Mouse (Mus musculus) G1E-ER4 (cell line): ENCODE measurements at regions not wholly inside any gene's neighbourhood (a gene's known extent, or its start where the extent isn't known, plus 50 kb on each side); places are given as distances from the start of the nearest gene placed in this dataset.
A peak's percentile ranks its signal among the peaks of the same experiment; 100 is the strongest.

ENCODE experiments used
- GATA1 ChIP-seq: IDR thresholded peaks from one replicate; pipeline ENCODE4 v1.8.0; 2012; ENCODE audit warnings: low read length, inconsistent platforms

DNA sequence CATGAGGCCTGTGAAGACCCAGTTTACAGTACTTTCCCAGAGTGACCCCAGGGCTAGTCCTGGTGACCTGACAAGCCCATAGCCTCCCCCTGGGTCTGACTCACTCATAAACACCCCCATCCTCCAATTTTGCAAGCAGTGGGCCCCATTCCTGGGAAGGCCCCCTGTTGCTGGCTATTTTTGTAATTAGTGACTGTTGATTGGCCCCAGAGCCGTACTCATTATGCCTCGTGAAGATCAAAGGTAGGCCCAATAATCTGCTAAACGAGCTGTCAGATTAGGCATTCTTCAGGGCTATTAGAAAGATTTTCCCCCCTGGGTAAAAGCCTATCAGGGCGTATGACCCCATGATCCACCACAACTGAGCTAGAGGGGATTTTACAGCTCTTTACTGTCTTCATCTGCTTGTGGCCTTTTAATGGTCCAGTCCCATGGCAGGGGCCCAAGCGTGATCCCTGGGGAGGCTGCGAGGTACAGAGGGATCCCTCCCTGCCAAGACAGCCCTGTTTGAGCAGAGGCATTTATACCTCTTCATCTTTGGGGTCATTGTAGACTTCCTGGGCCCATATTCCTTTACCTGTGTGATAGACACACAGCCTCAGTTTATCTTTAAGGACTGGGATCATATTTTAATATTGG lies 80.1 kb upstream of the Haao start:
- TF ChIP-seq GATA1 = no peak

DNA sequence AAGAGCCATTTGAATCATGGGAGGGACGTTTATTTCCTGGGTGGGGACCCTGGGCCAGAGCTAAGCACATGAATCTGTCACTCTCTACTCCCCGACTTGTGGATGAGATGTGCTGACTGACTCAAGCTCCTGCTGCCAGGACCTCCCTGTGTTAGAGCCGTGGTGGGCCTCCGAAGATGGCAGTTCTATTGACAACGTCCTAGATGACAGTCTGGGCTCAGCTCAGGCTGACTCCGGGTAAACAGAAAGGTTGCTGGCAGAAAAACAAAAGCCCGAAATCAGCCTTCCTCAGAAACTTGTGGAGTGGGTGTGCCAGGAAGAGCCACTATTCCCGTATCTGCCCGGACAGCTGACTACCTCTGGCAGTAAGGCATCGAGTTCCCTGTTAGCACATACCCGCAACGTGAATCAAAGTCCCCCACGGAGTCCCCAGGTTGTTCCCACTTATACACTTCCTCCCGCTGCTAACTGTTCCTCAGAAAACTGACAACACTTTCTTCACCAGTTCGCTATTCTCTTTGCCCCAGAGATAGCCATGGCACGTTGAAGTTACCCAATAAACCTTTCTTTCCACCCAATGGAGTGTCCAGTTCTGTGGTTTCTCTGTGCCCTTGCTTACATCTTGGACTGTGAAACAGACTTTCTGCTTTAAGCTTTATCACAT lies 76.6 kb upstream of the Haao start:
- TF ChIP-seq GATA1 = no peak

DNA sequence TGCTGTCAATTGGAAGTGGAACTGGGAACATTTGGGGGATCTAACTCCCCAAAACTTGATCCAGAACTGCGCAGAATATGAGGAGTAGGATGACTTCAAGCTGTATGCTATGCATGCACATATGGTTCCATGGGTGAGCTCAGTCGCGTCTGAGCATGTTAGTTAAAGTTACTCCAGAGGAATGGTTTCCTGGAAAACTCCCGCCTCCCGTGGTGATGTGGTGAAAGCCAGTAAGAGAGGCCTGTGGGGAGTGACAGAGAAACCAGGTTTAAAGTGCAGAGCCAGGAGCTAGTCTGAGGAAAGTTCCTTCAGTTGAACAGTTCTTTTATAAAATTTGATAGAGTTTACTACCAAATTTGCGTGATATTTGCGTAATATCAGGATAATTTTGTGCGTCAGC lies 73.1 kb upstream of the Haao start:
- TF ChIP-seq GATA1 = no peak

- TF ChIP-seq GATA1 = no peak
These were observed 72.5 kb upstream of the Haao start for GRCm38 (mm10) chr17:83920225-83920624.

GRCm38 (mm10) chr17:83918413-83919139 lies 70.8 kb upstream of the Haao start:
- TF ChIP-seq GATA1 = no peak

DNA sequence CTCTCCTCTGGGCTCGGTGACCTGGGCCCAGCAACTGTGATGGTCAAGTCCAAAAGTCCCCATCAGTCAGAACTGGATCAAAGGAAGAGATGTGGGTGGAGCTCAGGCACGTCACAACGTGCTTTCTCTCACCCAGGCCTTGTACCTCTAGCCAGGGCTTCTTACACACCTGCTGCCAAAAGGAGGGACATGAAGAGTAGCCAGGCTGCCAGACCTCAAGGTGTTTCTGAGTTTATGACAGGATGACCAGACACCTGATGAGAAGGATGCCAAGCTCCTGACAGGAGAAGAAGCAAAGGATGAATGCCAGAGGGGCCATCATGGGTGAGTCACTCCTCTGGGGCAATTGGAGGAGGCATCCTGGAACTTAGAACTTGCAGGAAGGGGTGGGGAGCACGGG lies 70.0 kb upstream of the Haao start:
- TF ChIP-seq GATA1 = no peak

DNA sequence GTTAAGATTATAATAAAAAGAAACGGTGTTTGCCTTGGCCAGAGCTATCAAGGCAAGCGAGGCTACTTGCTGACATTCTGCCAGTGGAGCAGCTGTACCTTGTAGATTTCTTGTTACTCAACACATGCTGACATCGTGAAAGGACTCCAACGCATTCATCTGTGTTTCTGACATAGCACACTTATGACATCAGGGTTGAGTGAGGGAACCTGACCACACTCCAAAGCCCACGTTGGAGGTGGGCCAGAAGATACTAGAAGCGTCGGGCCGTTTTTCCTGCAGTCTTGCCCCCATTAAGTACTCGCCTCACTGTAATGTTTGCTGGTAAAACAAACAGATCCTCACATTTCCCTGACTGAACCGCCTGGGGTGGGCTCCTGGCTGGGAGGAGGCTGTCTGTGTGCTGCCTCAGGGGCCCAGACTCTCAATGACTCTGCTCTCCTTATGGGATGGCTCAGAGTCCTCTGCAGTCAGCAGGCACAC lies 69.0 kb upstream of the Haao start:
- TF ChIP-seq GATA1 = no peak

DNA sequence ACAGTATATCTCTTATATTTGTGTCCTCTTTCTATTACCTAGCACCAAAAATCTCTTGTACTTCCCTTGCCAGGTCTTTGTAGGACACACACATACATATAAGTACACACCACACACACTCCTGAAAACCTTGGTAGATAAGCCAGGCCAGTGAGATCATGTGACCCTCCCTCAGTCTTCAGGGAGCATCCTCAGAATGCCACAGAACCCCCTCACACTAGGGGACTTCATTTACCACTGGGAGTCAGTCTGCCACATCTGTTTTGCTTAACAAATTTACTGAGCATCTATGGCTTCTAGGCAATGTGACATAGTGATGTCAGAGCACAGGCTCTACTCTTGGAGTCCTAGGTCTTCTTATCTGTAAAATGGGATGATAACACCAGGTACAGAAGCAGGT lies 67.3 kb upstream of the Haao start:
- TF ChIP-seq GATA1 = no peak

DNA sequence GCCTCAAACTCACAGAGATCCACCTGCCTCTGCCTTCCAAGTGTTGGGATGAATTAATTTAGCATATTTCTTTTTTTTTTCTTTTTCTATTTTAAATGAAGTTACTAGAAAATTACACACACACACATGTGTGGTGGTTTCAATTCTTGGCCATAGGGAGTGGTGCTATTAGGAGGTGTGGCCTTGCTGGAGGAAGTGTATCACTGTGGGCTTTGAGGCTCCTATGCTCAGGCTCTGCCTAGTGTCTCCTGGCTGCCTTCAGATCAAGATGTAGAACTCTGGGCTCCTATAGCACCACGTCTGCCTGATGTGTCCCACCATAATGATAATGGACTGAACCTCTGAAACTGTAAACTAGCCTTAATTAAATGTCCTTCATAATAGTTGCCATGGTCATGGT lies 66.8 kb upstream of the Haao start:
- no peak for TF ChIP-seq GATA1

GRCm38 (mm10) chr17:83913711-83914415 lies 66.1 kb upstream of the Haao start:
- no peak for TF ChIP-seq GATA1

GRCm38 (mm10) chr17:83912421-83912820 lies 64.7 kb upstream of the Haao start:
- TF ChIP-seq GATA1 = no peak

- TF ChIP-seq GATA1 = no peak
These were observed 61.0 kb upstream of the Haao start for GRCm38 (mm10) chr17:83908811-83909210.

DNA sequence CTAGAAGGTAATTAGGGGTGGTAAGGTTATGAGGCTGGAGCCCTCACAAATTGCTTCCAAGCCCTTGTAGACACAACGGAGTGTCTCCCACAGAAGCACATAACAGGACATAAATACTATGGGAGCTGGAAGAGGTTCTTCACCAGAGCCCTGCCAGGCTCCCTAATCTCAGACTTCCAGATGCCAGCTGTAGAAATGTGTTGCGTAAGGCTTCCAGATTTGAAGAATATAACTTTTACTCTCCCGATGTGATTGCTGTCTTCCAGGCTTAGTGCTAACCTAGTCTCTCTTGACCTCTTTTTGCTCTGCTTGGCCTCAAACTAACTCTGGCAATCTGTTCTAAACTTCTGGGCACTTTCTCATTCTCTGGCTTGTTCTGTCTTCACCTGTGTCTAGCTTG lies 59.8 kb upstream of the Haao start:
- no peak for TF ChIP-seq GATA1

DNA sequence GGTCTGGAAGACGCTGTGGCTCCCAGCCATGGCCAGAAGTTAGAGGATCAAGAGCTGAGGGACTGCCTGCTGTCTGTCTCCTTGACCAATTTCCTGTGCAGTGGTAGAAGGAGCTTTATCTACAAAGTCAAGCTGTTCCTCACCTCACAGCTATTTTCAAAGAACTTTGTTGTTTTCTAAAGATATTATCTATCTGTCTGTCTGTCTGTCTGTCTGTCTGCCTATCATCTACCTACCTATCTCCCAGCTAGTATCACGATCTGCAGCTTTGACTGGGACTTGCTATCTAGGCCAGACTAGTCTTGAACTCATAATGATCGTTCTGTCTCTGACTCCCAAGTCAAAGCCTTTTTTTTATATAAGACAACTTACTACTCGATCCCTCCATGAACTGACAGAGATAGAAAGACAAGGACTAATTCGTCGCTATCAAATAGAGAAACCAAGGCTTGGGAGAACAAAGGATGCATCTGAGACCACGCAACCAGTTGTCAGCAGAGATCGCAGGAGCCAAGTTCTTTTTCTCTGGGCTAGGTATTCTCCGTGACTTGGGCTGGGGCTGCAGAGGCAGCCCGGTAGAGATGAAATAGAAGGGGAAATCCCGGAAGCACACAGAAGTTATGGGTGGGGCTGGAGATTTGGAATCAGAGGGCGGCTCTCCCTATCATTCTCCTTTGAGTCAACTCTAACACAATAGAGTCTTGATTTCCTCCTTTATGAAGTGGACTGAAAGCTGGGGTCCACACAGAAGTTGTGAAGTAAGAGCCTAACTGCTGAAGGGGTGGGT lies 59.2 kb upstream of the Haao start:
- peak; percentile 92 for TF ChIP-seq GATA1

DNA sequence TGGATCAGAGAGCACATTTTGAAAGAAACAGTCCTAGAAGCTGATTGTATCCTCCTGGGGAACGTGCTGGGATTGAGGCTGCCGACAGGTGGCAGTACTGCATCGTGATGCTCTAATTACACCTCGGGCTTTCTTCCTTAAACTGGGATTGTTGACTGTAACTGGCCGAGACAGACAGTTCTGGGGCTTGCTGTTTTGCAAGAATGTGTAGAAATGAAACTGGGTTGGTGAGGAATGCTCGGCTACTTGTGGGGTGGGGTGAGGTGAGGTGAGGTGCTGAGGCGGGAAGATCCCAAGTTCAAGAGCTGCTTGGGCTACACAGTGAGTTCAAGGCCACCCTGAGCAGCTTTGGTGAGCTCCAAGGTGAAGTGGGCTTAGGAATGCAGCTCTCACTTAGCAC lies 55.7 kb upstream of the Haao start:
- no peak for TF ChIP-seq GATA1
